Mouse (Mus musculus) hematopoietic multipotent progenitor cell, adult 10-12 weeks (in vitro differentiated cells): ENCODE results near the gene 4932414N04Rik. TPM values are rescaled to one million over a fixed set of nuclear protein-coding genes. Genes with fewer than 3 reads are reported as not detected.

Experiments used
- polyA plus RNA-seq: library from polyadenylated mRNA; stranded (reverse); fragments of >175 nt; gene quantifications from 2 replicates; pipeline ENCODE4 v1.2.3, GENCODE M21; 2012; ENCODE audit warnings: low replicate concordance

The 4932414N04Rik gene
- polyA plus RNA-seq = not detected in 2 replicates

GRCm38 (mm10) chr2:68656186-68656585 is at the start of gene 4932414N04Rik:
Gene 4932414N04Rik, plus strand, starts transcription at chr2:68656486.

Other genes with a start within 250 kb of the 4932414N04Rik start
- gene Stk39, start 184.2 kb upstream of the 4932414N04Rik start, polyA plus RNA-seq = 8.2 and 19.0 TPM in 2 replicates
- gene 4933409G03Rik, start 74.1 kb upstream of the 4932414N04Rik start, polyA plus RNA-seq = not detected in 2 replicates
- 6.0 and 31.9 TPM in 2 replicates for gene Cers6, start 205.0 kb downstream of the 4932414N04Rik start, polyA plus RNA-seq